Mouse (Mus musculus) left cerebral cortex, postnatal 14 days (tissue): ENCODE data around the gene Mrpl43. TPM values are rescaled to one million over a fixed set of nuclear protein-coding genes. Genes with fewer than 3 reads are reported as not detected.
A peak's percentile ranks its signal among the peaks of the same experiment; 100 is the strongest.

Experiments used
- DNase-seq, 2 experiments: peaks; one replicate each; pipeline ENCODE4 v3.0.0; 2021 to 2022; ENCODE audit warnings: low spot score in 2 of 2, mixed read lengths in 1 of 2
- intact Hi-C: fragments of 180-260 bp; cut with DNase I; formaldehyde crosslinking; loops from one replicate; pipeline ENCODE4 v1.15.1; 2025
- total RNA-seq, 2 experiments: library from RNA; stranded (reverse); gene quantifications; 2 replicates each; pipeline ENCODE4 v1.2.3; 2021

The Mrpl43 gene
- total RNA-seq, 2 experiments from 2014 or later: 41.2 to 44.6 TPM

- intact Hi-C loops: loop anchor here (5.0 kb wide), 1 partner anchor 44 kb away; no protein-coding TSS in a partner anchor
- no peak for DNase-seq
Observed at GRCm38 (mm10) chr19:44988321-44988720, 17.9 kb downstream of the Mrpl43 start.

GRCm38 (mm10) chr19:44987851-44988250 lies 18.4 kb downstream of the Mrpl43 start:
- intact Hi-C loops: loop anchor here (5.0 kb wide), 1 partner anchor 44 kb away; no protein-coding TSS in a partner anchor
- DNase-seq: peak; percentile 57 to 61

GRCm38 (mm10) chr19:44987004-44987403 lies 19.2 kb downstream of the Mrpl43 start:
- intact Hi-C loops: loop anchor here (5.0 kb wide), 1 partner anchor 45 kb away; no protein-coding TSS in a partner anchor
- no peak for DNase-seq

- intact Hi-C loops: loop anchor here (5.0 kb wide), 1 partner anchor 47 kb away; no protein-coding TSS in a partner anchor
Observed at GRCm38 (mm10) chr19:44985159-44985988, 20.9 kb downstream of the Mrpl43 start.

GRCm38 (mm10) chr19:44984420-44984819 lies 21.8 kb downstream of the Mrpl43 start:
- no peak for DNase-seq
- intact Hi-C loops: no loop called here

More at GRCm38 (mm10) chr19:44985159-44985988, 20.9 kb downstream of the Mrpl43 start:
- DNase-seq: no peak

GRCm38 (mm10) chr19:44983366-44983765 lies 22.9 kb downstream of the Mrpl43 start:
- no peak for DNase-seq
- intact Hi-C loops: no loop called here

- DNase-seq: no peak
- intact Hi-C loops: no loop called here
Observed at GRCm38 (mm10) chr19:44982477-44983115, 23.6 kb downstream of the Mrpl43 start.

- no peak for DNase-seq
- intact Hi-C loops: no loop called here
Observed at GRCm38 (mm10) chr19:44980787-44981186, 25.5 kb downstream of the Mrpl43 start.

- no peak for DNase-seq
- intact Hi-C loops: no loop called here
Observed at GRCm38 (mm10) chr19:44977148-44977547, 29.1 kb downstream of the Mrpl43 start.

GRCm38 (mm10) chr19:44976636-44977035 lies 29.6 kb downstream of the Mrpl43 start:
- intact Hi-C loops: no loop called here
- no peak for DNase-seq

- no peak for DNase-seq
- intact Hi-C loops: no loop called here
Observed at GRCm38 (mm10) chr19:44968329-44968728, 37.9 kb downstream of the Mrpl43 start.

GRCm38 (mm10) chr19:44965978-44966377 lies 40.3 kb downstream of the Mrpl43 start:
- intact Hi-C loops: no loop called here
- DNase-seq: no peak

GRCm38 (mm10) chr19:44959633-44960032 lies 46.6 kb downstream of the Mrpl43 start:
- no peak for DNase-seq
- intact Hi-C loops: no loop called here

Other genes starting within 250 kb of the Mrpl43 start
- 10 to 100 TPM; 31.8 to 32.2 TPM for gene Slf2, start 75.3 kb downstream of the Mrpl43 start, total RNA-seq
- 10 to 100 TPM; 36.2 to 37.5 TPM for gene Sema4g, start 17.3 kb downstream of the Mrpl43 start, total RNA-seq
- 10 to 100 TPM; 13.2 to 14.7 TPM for gene Twnk, start 779 bp downstream of the Mrpl43 start, total RNA-seq
- gene Lzts2, start 8.0 kb upstream of the Mrpl43 start, total RNA-seq: 10 to 100 TPM; 28.9 to 31.6 TPM
- 1 to 10 TPM; 3.3 to 3.4 TPM for gene Pdzd7, start 39.3 kb upstream of the Mrpl43 start, total RNA-seq
- 100 to 1,000 TPM; 111 to 115 TPM for gene Sfxn3, start 41.1 kb upstream of the Mrpl43 start, total RNA-seq
- 1 to 10 TPM; 1.3 to 1.6 TPM for gene Kazald1, start 68.8 kb upstream of the Mrpl43 start, total RNA-seq
- not detected for gene Tlx1, start 144.2 kb upstream of the Mrpl43 start, total RNA-seq
- under 1 TPM in 1 of 2 experiments, not detected in 1; 0.13 TPM for gene Lbx1, start 229.4 kb upstream of the Mrpl43 start, total RNA-seq